Mouse (Mus musculus): ENCODE measurements around the gene Rasal2. TPM values are rescaled to one million over a fixed set of nuclear protein-coding genes. Genes with fewer than 3 reads are reported as not detected.

The Rasal2 gene
- polyA plus RNA-seq, 1 experiment = 1.3 TPM

DNA sequence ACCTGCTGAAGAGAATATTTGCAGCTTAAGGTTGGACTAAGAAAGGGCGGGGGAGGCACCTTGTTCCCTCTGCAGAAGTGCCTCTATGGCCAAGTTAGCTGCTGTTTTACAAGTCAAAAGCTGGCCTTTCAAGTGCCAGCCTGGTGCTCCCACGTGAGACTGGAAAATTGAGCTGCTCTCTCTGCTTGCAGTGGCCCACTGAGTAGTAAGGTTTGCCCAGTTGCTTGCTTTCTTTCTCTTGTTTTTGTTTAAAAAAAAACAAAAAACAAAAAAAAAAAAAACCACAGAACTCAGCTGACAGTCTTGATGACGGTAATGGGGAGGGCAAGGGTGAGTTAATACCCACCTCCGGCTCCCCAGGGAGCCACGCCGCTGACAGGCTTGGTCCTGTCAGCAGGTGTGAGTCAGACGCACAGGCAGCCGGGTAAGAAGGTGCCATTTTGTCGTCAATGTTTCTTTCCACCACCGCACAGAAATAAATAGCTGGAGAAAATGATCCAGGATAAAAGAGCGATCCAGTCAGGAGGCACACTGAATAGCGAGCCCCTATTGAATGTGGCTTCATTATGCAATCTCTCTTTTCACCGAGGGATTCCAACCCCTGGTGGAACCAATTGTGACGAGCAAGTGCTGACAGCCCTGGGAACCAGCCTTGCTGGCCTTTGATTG lies 27.7 kb upstream of the Rasal2 start:
- 88% methylated on average over 14 of the region's 14 CpGs for WGBS
- Histone ChIP-seq H3K27ac (ENCODE audit: control insufficient read depth, insufficient read depth, low read length) (no peak overlapping the region), H3K36me3 (ENCODE audit: control insufficient read depth, insufficient read depth, low read length) (no peaks in the 10 kb centered on the region), H3K4me1 (replicated peaks; ENCODE audit: control insufficient read depth, insufficient read depth, low read length) (no peaks in the 10 kb centered on the region), H3K4me3 (ENCODE audit: control insufficient read depth, insufficient read depth, low read length) (no peak overlapping the region), H3K27me3 (ENCODE audit: control insufficient read depth, insufficient read depth, low read length) (no peaks in the 10 kb centered on the region)
- no peak for DNase-seq
- no peak for TF ChIP-seq POLR2A (IDR thresholded peaks at IDR 0.05; ENCODE audit: control insufficient read depth, extremely low read depth, insufficient read depth, low read length, poor library complexity)
- TF ChIP-seq CTCF (IDR thresholded peaks at IDR 0.05; ENCODE audit: borderline replicate concordance, control insufficient read depth, extremely low read depth, insufficient read depth, low read length, poor library complexity) = no peak

DNA sequence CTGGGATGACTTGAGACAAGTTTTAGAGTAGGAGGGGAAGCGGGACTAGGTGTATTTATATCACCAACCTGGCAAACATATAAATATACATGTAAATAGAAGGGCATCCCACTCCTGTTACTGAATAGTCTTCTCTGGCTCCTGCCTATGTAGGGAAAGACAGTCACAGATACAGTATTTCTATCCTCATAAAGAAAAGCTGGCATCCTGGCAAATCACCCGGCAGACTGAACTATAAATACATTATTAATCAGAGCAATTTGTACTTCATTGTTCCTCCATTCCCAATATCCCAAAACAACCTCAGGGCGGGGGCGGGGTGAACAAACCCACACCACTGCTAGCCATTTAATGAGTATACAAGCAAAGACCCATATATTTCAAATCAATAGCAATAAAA lies 26.7 kb upstream of the Rasal2 start:
- no peaks in the 10 kb centered on the region for H3K27me3 ChIP-seq (ENCODE audit: control insufficient read depth, insufficient read depth, low read length)
- H3K4me1 ChIP-seq (replicated peaks; ENCODE audit: control insufficient read depth, insufficient read depth, low read length) = no peaks in the 10 kb centered on the region
- no peaks in the 10 kb centered on the region for H3K36me3 ChIP-seq (ENCODE audit: control insufficient read depth, insufficient read depth, low read length)
- DNase-seq = no peak
- no peak overlapping the region for H3K4me3 ChIP-seq (ENCODE audit: control insufficient read depth, insufficient read depth, low read length)
- TF ChIP-seq POLR2A (IDR thresholded peaks at IDR 0.05; ENCODE audit: control insufficient read depth, extremely low read depth, insufficient read depth, low read length, poor library complexity) (no peak), CTCF (IDR thresholded peaks at IDR 0.05; ENCODE audit: borderline replicate concordance, control insufficient read depth, extremely low read depth, insufficient read depth, low read length, poor library complexity) (no peak)
- H3K27ac ChIP-seq (ENCODE audit: control insufficient read depth, insufficient read depth, low read length) = no peak overlapping the region
- WGBS = 98% methylated on average over 4 of the region's 4 CpGs

DNA sequence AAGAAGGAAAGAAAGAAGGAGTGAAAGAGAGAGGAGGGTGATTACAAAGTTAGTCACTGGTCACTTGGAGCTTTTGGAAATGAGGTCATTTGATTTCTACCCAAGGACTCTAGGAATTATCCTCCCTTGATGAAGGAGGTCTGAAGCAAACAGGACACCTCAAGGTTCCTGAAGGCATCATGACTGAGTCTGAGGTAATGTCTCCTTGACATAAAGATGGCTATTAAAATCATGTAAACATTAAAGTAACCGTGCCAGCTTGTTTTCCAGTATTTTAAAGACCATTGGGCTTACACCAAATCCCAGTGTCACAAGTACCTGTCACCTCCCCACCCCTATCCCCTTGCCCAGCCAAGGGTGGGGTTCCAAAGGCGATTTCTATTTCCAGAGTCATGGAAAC lies 25.9 kb upstream of the Rasal2 start:
- no peak for TF ChIP-seq POLR2A (IDR thresholded peaks at IDR 0.05; ENCODE audit: control insufficient read depth, extremely low read depth, insufficient read depth, low read length, poor library complexity)
- TF ChIP-seq CTCF (IDR thresholded peaks at IDR 0.05; ENCODE audit: borderline replicate concordance, control insufficient read depth, extremely low read depth, insufficient read depth, low read length, poor library complexity) = no peak
- Histone ChIP-seq H3K27ac (ENCODE audit: control insufficient read depth, insufficient read depth, low read length) (no peak overlapping the region), H3K27me3 (ENCODE audit: control insufficient read depth, insufficient read depth, low read length) (no peaks in the 10 kb centered on the region), H3K4me1 (replicated peaks; ENCODE audit: control insufficient read depth, insufficient read depth, low read length) (no peaks in the 10 kb centered on the region), H3K4me3 (ENCODE audit: control insufficient read depth, insufficient read depth, low read length) (no peak overlapping the region), H3K36me3 (ENCODE audit: control insufficient read depth, insufficient read depth, low read length) (no peaks in the 10 kb centered on the region)
- WGBS = 85% methylated on average over 2 of the region's 2 CpGs
- no peak for DNase-seq

DNA sequence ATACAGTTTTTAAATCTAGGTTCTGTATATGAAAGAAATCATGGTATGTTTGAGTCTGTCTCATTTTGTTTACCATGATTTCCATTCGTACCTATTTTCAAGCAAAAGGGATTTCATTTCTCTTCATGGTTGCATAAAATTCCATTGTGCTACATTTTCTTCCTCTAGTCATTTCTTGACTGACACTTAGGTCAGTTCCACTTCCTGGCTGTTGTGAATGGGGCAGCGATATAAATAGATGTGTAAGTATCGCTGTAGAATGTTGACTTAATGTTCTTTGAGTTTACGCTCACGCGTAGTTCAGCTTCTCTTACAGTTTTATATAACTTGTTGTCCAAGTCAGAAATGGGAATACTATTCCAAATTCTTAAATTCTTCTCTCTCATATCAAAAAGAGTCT lies 23.5 kb upstream of the Rasal2 start:
- no peak for DNase-seq
- H3K27me3 ChIP-seq (ENCODE audit: control insufficient read depth, insufficient read depth, low read length) = no peaks in the 10 kb centered on the region
- H3K4me1 ChIP-seq (replicated peaks; ENCODE audit: control insufficient read depth, insufficient read depth, low read length) = no peaks in the 10 kb centered on the region
- no peak for TF ChIP-seq POLR2A (IDR thresholded peaks at IDR 0.05; ENCODE audit: control insufficient read depth, extremely low read depth, insufficient read depth, low read length, poor library complexity)
- TF ChIP-seq CTCF (IDR thresholded peaks at IDR 0.05; ENCODE audit: borderline replicate concordance, control insufficient read depth, extremely low read depth, insufficient read depth, low read length, poor library complexity) = no peak
- 57% methylated on average over 6 of the region's 6 CpGs for WGBS
- no peaks in the 10 kb centered on the region for H3K36me3 ChIP-seq (ENCODE audit: control insufficient read depth, insufficient read depth, low read length)
- no peak overlapping the region for H3K4me3 ChIP-seq (ENCODE audit: control insufficient read depth, insufficient read depth, low read length)
- no peak overlapping the region for H3K27ac ChIP-seq (ENCODE audit: control insufficient read depth, insufficient read depth, low read length)

DNA sequence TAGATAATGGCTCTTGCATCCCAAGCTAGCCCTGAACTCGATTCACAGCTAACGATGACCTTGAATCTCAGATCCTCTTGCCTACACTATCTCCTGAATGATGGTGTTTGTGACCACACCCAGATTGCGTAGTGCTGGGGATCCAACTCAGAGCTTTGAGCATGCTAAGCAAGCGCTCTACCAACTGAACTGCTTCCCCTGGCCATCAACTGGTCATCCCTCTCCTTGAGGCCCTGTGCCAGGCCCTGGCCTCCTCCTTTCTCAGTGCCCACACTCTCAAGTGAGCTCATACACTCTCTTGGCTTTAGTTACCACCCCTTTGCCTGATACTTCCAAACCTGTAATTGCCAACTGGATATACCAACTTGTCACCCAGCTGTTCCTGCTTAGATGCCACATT lies 22.0 kb upstream of the Rasal2 start:
- no peaks in the 10 kb centered on the region for H3K4me1 ChIP-seq (replicated peaks; ENCODE audit: control insufficient read depth, insufficient read depth, low read length)
- over 99% methylated on average over 4 of the region's 4 CpGs for WGBS
- no peaks in the 10 kb centered on the region for H3K36me3 ChIP-seq (ENCODE audit: control insufficient read depth, insufficient read depth, low read length)
- H3K4me3 ChIP-seq (ENCODE audit: control insufficient read depth, insufficient read depth, low read length) = no peak overlapping the region
- no peak for DNase-seq
- H3K27me3 ChIP-seq (ENCODE audit: control insufficient read depth, insufficient read depth, low read length) = no peaks in the 10 kb centered on the region
- no peak for TF ChIP-seq POLR2A (IDR thresholded peaks at IDR 0.05; ENCODE audit: control insufficient read depth, extremely low read depth, insufficient read depth, low read length, poor library complexity)
- no peak for TF ChIP-seq CTCF (IDR thresholded peaks at IDR 0.05; ENCODE audit: borderline replicate concordance, control insufficient read depth, extremely low read depth, insufficient read depth, low read length, poor library complexity)
- H3K27ac ChIP-seq (ENCODE audit: control insufficient read depth, insufficient read depth, low read length) = no peak overlapping the region

DNA sequence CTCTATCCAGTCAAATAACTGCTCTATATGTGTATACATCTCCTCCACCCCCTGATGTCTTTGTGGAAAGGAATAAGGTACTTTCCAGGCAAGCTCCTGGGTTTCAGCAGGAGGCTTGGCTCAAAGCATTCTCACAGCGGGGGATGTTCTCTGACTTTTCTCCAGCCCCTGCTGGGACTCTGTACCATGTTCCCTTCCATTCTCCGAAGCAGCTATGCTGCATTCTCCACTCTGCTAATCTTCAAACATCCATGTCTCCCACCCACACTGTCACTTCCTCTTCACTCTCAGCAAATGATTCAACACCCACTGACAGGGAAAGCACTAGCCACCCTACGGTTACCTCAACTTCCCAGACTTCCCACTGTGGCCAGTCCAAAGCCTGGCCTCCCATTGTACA lies 20.9 kb upstream of the Rasal2 start:
- no peak for TF ChIP-seq CTCF (IDR thresholded peaks at IDR 0.05; ENCODE audit: borderline replicate concordance, control insufficient read depth, extremely low read depth, insufficient read depth, low read length, poor library complexity)
- no peak for TF ChIP-seq POLR2A (IDR thresholded peaks at IDR 0.05; ENCODE audit: control insufficient read depth, extremely low read depth, insufficient read depth, low read length, poor library complexity)
- Histone ChIP-seq H3K4me1 (replicated peaks; ENCODE audit: control insufficient read depth, insufficient read depth, low read length) (no peaks in the 10 kb centered on the region), H3K36me3 (ENCODE audit: control insufficient read depth, insufficient read depth, low read length) (no peaks in the 10 kb centered on the region), H3K4me3 (ENCODE audit: control insufficient read depth, insufficient read depth, low read length) (no peak overlapping the region), H3K27ac (ENCODE audit: control insufficient read depth, insufficient read depth, low read length) (no peak overlapping the region), H3K27me3 (ENCODE audit: control insufficient read depth, insufficient read depth, low read length) (no peaks in the 10 kb centered on the region)
- WGBS = 93% methylated on average over 3 of the region's 3 CpGs
- no peak for DNase-seq

DNA sequence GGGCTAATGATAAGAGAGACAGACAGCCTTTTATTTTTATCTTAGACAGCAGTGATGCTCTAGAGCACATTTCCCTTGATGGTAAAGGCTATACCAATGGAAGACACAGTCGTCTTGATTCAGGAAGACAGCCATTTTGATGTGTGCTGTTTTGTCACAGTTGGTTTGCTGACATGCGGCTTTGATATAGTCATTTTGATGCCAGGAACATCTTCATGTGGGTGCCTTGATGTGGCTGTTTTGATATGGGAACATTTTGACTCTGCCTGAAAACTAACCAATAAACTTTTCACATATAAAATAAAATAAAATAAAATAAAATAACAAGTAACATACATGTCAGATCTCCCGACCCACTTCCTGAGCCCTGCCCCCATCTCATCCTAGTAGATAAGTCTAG lies 16.0 kb upstream of the Rasal2 start:
- no peaks in the 10 kb centered on the region for H3K36me3 ChIP-seq (ENCODE audit: control insufficient read depth, insufficient read depth, low read length)
- DNase-seq = peak; percentile 41
- H3K27me3 ChIP-seq (ENCODE audit: control insufficient read depth, insufficient read depth, low read length) = no peaks in the 10 kb centered on the region
- 15% methylated on average over 3 of the region's 3 CpGs for WGBS
- TF ChIP-seq POLR2A (IDR thresholded peaks at IDR 0.05; ENCODE audit: control insufficient read depth, extremely low read depth, insufficient read depth, low read length, poor library complexity) = no peak
- no peak for TF ChIP-seq CTCF (IDR thresholded peaks at IDR 0.05; ENCODE audit: borderline replicate concordance, control insufficient read depth, extremely low read depth, insufficient read depth, low read length, poor library complexity)
- no peak overlapping the region for H3K27ac ChIP-seq (ENCODE audit: control insufficient read depth, insufficient read depth, low read length)
- H3K4me1 ChIP-seq (replicated peaks; ENCODE audit: control insufficient read depth, insufficient read depth, low read length) = peaks cover 4% of the 10 kb centered on the region; the same call in 1 of the 2 replicates
- H3K4me3 ChIP-seq (ENCODE audit: control insufficient read depth, insufficient read depth, low read length) = no peak overlapping the region

All from thymus, adult 2 months (tissue).